Mouse (Mus musculus) spleen, adult 2 months (tissue): ENCODE data around the gene Aebp2. TPM values are rescaled to one million over a fixed set of nuclear protein-coding genes. Genes with fewer than 3 reads are reported as not detected.
"Not testable (repeated sequence)": the region's sequence is repeated elsewhere in the genome, so short reads cannot be mapped to it uniquely, and the experiment has no call there.

Experiments used
- DNase-seq, 2 experiments: peaks; one replicate each; pipeline versions ENCODE4 v3.0.0 to v3.0.0-alpha.2; 2012 to 2021; ENCODE audit warnings: low spot score in 2 of 2, low read depth in 1 of 2
- H3K27ac ChIP-seq: fragments of 200-500 bp; 2 replicates; pipeline ENCODE4 v1.5.1; 2012; ENCODE audit warnings: low read length, inconsistent platforms; ENCODE audit not compliant: insufficient read depth
- H3K27me3 ChIP-seq: fragments of 200-500 bp; 2 replicates; pipeline ENCODE4 v1.6.1; 2012; ENCODE audit warnings: mild to moderate bottlenecking, moderate library complexity, low read length, inconsistent platforms; ENCODE audit not compliant: control insufficient read depth, insufficient read depth
- H3K36me3 ChIP-seq: fragments of 200-500 bp; 2 replicates; pipeline ENCODE4 v1.6.1; 2012; ENCODE audit warnings: mild to moderate bottlenecking, low read length, inconsistent platforms; ENCODE audit not compliant: control insufficient read depth, insufficient read depth
- H3K4me1 ChIP-seq: fragments of 200-500 bp; 2 replicates; pipeline ENCODE4 v1.6.1; 2011; ENCODE audit warnings: inconsistent platforms; ENCODE audit not compliant: control insufficient read depth, insufficient read depth, insufficient read length
- H3K4me3 ChIP-seq: fragments of 200-500 bp; 2 replicates; pipeline ENCODE4 v1.5.1; 2011; ENCODE audit warnings: mild to moderate bottlenecking, inconsistent platforms; ENCODE audit not compliant: insufficient read depth, insufficient read length; ENCODE audit errors: extremely low read depth
- CTCF ChIP-seq: fragments of 200-500 bp; IDR thresholded peaks from 2 replicates; pipeline ENCODE4 v1.5.1; 2011; ENCODE audit warnings: mild to moderate bottlenecking, inconsistent platforms; ENCODE audit not compliant: insufficient read depth, insufficient read length, insufficient replicate concordance; ENCODE audit errors: extremely low read depth
- POLR2A ChIP-seq: fragments of 200-500 bp; IDR thresholded peaks from 2 replicates; pipeline ENCODE4 v1.6.1; 2011; ENCODE audit warnings: low read depth, low read length, inconsistent platforms
- WGBS: fragments of 180-500 bp; shearing (Covaris S2); methylation state at CpG from one replicate; pipeline ENCODE4 v1.1.7; 2018; 5-methylcytosine and 5-hydroxymethylcytosine counted together
- polyA plus RNA-seq: library from polyadenylated mRNA; depleted of rRNA; stranded (reverse); fragments of >200 nt; gene quantifications from 2 replicates; pipeline ENCODE4 v1.2.3, GENCODE M21; 2012

The Aebp2 gene
- polyA plus RNA-seq, 1 experiment, result 28.5 TPM

DNA sequence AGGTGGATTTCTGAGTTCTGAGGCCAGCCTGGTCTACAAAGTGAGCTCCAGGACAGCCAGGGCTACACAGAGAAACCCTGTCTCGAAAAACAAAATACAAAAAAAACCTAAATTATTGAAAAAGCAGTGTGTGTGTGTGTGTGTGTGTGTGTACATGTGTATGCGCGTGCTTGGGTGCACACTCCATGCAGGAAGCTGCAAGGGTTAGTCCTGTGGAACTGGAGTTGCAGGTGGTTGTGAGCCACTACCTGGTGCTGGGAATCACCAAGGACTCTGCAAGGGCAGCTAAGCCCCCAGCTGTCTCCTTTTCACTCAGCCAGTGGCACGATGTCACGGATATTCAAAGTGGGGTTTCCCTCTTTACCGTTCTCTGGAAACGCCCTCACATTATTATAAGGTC, 39.3 kb downstream of the Aebp2 start:
- DNase-seq, result no peak
- Histone ChIP-seq H3K36me3 (no peaks in the 10 kb centered on the region), H3K4me3 (no peak overlapping the region), H3K27me3 (no peaks in the 10 kb centered on the region), H3K4me1 (no peaks in the 10 kb centered on the region), H3K27ac (no peak overlapping the region)
- TF ChIP-seq CTCF (no peak), POLR2A (no peak)
- WGBS, result 89% methylated on average over 7 of the region's 7 CpGs

DNA sequence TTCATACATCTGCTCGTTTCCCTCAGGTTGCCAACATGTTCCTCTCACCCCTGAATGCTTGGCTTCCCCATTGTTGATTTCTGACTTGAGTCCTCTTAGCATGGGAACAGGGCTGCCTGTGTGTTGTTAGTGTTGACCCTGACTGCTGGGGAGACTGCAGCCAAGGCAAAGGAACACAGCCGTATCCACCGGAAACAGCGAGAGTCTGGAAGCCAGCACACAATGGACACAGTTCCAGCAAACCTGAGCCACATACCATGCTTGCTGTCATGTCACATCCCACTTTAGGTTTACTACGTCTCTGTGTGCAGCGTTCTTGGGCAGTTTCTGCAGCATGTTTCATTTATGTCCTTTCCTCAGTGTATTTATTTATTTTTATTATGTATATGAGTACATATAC, 39.8 kb downstream of the Aebp2 start:
- no peaks in the 10 kb centered on the region for H3K27me3 ChIP-seq
- H3K4me3 ChIP-seq, result no peak overlapping the region
- WGBS, result 76% methylated on average over 6 of the region's 6 CpGs
- no peak for TF ChIP-seq POLR2A
- no peak for TF ChIP-seq CTCF
- no peak overlapping the region for H3K27ac ChIP-seq
- no peaks in the 10 kb centered on the region for H3K36me3 ChIP-seq
- DNase-seq, result no peak
- H3K4me1 ChIP-seq, result no peaks in the 10 kb centered on the region

DNA sequence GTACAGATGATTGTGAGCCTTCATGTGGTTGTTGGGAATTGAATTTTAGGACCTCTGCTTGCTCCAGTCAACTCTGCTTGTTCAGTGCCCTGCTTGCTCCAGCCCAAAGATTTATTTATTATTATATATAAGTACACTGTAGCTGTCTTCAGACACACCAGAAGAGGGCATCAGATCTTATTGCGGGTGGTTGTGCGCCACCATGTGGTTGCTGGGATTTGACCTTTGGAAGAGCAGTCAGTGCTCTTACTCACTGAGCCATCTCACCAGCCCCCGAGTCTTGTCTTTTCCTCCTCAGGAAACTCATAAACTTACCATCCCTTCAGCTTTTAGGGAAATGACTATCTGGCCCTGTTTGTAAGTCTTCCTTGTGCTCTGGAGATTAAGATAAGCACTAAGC, 40.2 kb downstream of the Aebp2 start:
- WGBS, result 58% methylated on average over 3 of the region's 3 CpGs
- not testable (repeated sequence) for H3K4me3 ChIP-seq

DNA sequence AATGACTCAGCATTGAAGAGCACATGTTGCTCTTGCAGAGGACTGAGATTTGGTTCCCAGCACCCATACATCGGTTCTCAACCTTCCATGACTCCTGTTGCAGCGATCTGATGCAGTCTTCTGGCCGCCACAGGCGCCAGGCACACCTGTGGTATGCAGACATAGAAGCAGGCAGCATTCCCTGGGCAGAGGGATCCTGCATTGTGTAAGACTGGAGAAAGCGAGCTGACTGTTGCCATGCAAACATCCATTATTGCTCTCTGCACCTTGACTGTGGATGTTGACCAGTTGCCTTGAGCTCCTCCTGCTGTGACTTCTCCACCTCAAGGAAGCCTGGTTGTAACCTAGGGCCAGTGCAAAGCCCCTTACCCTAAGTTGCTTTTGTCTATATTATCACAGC, 42.1 kb downstream of the Aebp2 start:
- no peaks in the 10 kb centered on the region for H3K4me1 ChIP-seq
- H3K4me3 ChIP-seq, result no peak overlapping the region
- no peak for DNase-seq
- H3K27me3 ChIP-seq, result no peaks in the 10 kb centered on the region
- H3K36me3 ChIP-seq, result no peaks in the 10 kb centered on the region
- no peak overlapping the region for H3K27ac ChIP-seq
- TF ChIP-seq CTCF (no peak), POLR2A (no peak)
- 82% methylated on average over 5 of the region's 5 CpGs for WGBS

More for the DNA sequence above, 40.2 kb downstream of the Aebp2 start:
- not testable (repeated sequence) for H3K27me3 ChIP-seq, DNase-seq, H3K4me1 ChIP-seq, H3K36me3 ChIP-seq, H3K27ac ChIP-seq

DNA sequence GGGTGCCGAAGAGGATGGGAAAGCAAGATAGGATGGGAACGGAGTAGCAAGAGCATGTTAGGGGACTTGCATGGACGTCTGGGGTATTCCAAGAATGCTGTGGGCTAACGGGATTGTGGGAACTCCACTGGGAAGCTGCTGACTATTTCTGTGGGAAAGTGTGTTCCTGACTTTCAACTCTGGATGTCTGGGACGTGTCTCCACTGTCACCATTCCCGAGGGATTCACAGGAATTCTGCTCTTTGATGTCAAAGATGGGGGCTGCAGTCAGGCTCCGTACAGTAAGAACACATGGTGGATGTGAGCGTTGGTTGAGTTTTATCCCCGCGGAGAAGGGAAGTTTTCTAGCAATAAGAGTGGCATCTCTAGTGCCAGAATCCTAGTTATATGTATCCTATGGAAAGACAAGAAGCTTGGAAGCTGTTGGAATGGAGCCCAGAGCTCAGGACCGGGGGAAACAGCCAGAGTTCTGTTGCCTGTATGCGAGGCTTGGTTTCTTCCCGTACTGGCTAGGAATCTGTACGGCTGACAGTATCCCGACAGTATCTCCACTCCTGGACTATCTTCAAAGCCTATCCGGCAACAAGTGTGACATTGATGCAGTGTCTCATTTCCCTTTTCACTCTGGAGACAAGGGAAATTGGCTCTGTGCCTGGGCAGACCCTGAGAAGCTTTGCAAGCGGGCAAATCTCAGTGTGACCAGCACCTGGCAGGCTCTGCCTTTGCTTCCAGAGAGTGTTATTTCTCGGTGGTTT, 44.2 kb downstream of the Aebp2 start:
- Histone ChIP-seq H3K27me3 (no peaks in the 10 kb centered on the region), H3K4me3 (no peak overlapping the region), H3K27ac (no peak overlapping the region), H3K36me3 (no peaks in the 10 kb centered on the region), H3K4me1 (no peaks in the 10 kb centered on the region)
- WGBS, result 76% methylated on average over 18 of the region's 18 CpGs
- TF ChIP-seq CTCF (no peak), POLR2A (no peak)
- no peak for DNase-seq

DNA sequence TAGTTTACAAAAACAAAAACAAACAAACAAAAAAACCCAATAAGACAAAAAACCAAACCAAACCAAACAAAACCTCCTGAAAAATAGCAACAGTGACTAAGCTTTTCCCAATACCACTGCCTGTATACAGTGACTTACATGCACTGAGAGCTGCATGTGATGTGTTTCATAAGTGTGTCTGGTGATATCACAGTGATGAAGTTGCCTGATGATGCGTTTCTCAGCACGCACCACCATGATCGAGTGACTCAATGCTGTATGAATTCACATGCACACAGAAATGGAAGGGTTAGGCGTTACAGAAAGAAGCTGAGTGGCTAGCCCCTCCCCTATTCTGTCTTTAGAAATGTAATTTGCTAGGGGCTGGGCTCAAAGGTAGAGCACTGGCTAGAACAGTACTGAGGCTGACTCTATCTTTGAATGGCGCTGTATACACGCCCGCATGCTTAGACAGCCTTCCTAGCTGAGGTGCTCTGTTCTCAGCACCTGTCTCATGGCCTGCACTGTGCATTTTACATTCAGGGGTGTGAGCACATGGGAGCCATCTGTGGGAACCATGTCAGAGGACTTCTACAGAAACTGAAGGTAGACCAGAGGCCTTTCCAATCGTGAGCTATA, 44.9 kb downstream of the Aebp2 start:
- Histone ChIP-seq H3K4me3 (no peak overlapping the region), H3K27ac (no peak overlapping the region), H3K4me1 (no peaks in the 10 kb centered on the region), H3K36me3 (no peaks in the 10 kb centered on the region), H3K27me3 (no peaks in the 10 kb centered on the region)
- no peak for TF ChIP-seq CTCF
- TF ChIP-seq POLR2A, result no peak
- 93% methylated on average over 8 of the region's 8 CpGs for WGBS
- no peak for DNase-seq

DNA sequence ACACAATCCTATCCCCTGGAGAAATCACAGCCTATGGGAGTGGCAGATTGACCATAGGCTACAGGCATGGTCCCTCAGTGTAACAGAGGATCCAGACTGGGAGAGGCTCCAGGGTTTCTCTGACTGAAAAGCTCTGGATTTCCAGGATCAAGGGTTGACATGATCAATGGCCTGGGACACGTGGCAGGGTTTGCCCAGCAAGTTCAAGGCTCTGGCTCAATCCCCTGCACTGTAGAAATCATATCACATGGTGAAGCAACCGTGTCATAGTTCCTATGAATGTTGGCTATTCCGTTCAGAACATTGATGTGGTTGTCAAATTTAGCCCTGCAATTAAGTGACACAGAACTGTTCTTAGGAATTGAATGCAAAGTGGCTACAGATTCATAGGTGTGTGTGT, 52.0 kb downstream of the Aebp2 start:
- Histone ChIP-seq H3K27ac (no peak overlapping the region), H3K27me3 (no peaks in the 10 kb centered on the region), H3K4me1 (peaks cover 8% of the 10 kb centered on the region; the same call in 1 of the 2 replicates), H3K36me3 (no peaks in the 10 kb centered on the region), H3K4me3 (no peak overlapping the region)
- TF ChIP-seq POLR2A (no peak), CTCF (no peak)
- no peak for DNase-seq
- 89% methylated on average over 3 of the region's 3 CpGs for WGBS
